20 mouse cellular contexts compared by ENCODE assay signal in the genomic region with DNA sequence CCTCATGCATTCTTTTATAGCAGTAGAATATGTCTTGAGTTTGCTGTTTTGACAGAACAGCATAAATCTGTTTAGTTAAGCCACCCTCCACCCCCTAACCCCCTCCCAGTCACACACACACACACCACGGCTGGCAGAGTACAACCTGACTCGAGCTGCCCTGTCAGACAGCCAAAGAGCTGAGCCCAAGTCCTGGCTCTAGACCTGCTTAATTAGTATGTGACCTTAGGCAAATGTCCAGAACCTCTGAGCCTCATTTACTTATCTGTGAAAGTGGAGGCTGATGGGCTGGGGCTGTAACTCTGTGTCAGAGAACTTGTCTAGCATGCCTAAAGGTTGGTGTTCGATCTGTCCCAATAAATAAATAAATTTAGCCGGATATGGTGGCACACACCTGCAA.
"Had no signal": no experiment of that assay in that cellular context is flagged by ENCODE, and none has a peak within 500 bp of the region (broad histone marks: within the 10 kb centered on the region; RNA-seq: fewer than 3 reads in every experiment).

No protein-coding gene starts in this region.

- H3K9me3 ChIP-seq: limb, embryonic 10.5 days; limb, embryonic 13.5 days; midbrain, embryonic 12.5 days; midbrain, embryonic 15.5 days; neural tube, embryonic 12.5 days; neural tube, embryonic 15.5 days; stomach, embryonic 15.5 days had no signal

- H3K36me3 ChIP-seq: limb, embryonic 10.5 days; limb, embryonic 13.5 days; midbrain, embryonic 12.5 days; midbrain, embryonic 15.5 days; neural tube, embryonic 12.5 days; neural tube, embryonic 15.5 days; stomach, embryonic 15.5 days had no signal

- ATAC-seq: liver, postnatal 0 days; lung, postnatal 0 days; midbrain, embryonic 15.5 days had no signal

- H3K27ac ChIP-seq: limb, embryonic 10.5 days; limb, embryonic 13.5 days; liver, embryonic 14.5 days; macrophage; midbrain, embryonic 12.5 days; midbrain, embryonic 15.5 days; neural tube, embryonic 12.5 days; neural tube, embryonic 15.5 days; stomach, embryonic 15.5 days had no signal

- H3K4me1 ChIP-seq: neural tube, embryonic 12.5 days; neural tube, embryonic 15.5 days; stomach, embryonic 15.5 days had no signal

- H3K4me2 ChIP-seq: limb, embryonic 13.5 days; lung, embryonic 14.5 days; midbrain, embryonic 12.5 days; midbrain, embryonic 15.5 days; neural tube, embryonic 12.5 days; neural tube, embryonic 15.5 days; stomach, embryonic 15.5 days had no signal

- H3K9ac ChIP-seq: limb, embryonic 13.5 days; liver, embryonic 14.5 days; liver, postnatal 0 days; lung, embryonic 14.5 days; midbrain, embryonic 12.5 days; midbrain, embryonic 15.5 days; neural tube, embryonic 12.5 days; neural tube, embryonic 15.5 days; stomach, embryonic 15.5 days had no signal

- DNase-seq: kidney, adult 18-20 months; kidney, postnatal 14 days; layer of hippocampus, postnatal 36 days; liver; liver, postnatal 0 days; lung, embryonic 14.5 days; right cerebral cortex, adult 18-20 months; right cerebral cortex, postnatal 14 days; right cerebral cortex, postnatal 4 days; thymus, postnatal 25 days had no signal

- H3K4me3 ChIP-seq: limb, embryonic 10.5 days; limb, embryonic 13.5 days; midbrain, embryonic 12.5 days; midbrain, embryonic 15.5 days; neural tube, embryonic 12.5 days; neural tube, embryonic 15.5 days; stomach, embryonic 15.5 days had no signal

- H3K27me3 ChIP-seq: limb, embryonic 13.5 days; midbrain, embryonic 12.5 days; midbrain, embryonic 15.5 days; neural tube, embryonic 12.5 days; neural tube, embryonic 15.5 days; stomach, embryonic 15.5 days had no signal
